Mouse (Mus musculus): ENCODE data around the gene Wnt4.

DNA sequence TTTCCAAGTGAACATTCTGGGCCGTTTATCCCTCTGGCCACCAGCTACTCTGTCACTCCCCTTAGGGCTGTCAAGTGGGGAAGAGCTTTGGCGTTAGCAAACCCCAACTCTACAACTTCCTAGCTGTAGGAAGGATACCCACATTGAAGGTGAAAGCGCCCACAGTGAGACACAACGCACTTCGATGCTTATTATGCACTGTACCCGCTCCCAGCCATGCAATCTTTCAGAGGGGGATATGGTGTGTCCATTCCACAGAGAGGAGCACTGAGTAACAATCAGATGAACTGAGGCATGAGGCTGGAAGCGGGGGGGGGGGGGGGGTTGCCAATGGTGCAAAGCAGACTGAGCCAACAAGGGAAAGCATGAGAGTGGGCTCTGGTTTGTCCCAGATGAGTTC, 27.8 kb downstream of the Wnt4 start:
- TF ChIP-seq CTCF (IDR thresholded peaks at IDR 0.05; ENCODE audit: low read depth) (no peak), EP300 (IDR thresholded peaks at IDR 0.05; ENCODE audit: low read depth) (no peak)
